Mouse (Mus musculus) hindlimb bud, embryonic 11.5 days (tissue): ENCODE data around the gene Ppp2r5a.
A peak's percentile ranks its signal among the peaks of the same experiment; 100 is the strongest.

Experiments used
- DNase-seq: peaks from one replicate; pipeline ENCODE4 v3.0.0-alpha.2; 2012; ENCODE audit warnings: low read depth, low spot score; ENCODE audit errors: extremely low spot score

Gene Ppp2r5a

DNA sequence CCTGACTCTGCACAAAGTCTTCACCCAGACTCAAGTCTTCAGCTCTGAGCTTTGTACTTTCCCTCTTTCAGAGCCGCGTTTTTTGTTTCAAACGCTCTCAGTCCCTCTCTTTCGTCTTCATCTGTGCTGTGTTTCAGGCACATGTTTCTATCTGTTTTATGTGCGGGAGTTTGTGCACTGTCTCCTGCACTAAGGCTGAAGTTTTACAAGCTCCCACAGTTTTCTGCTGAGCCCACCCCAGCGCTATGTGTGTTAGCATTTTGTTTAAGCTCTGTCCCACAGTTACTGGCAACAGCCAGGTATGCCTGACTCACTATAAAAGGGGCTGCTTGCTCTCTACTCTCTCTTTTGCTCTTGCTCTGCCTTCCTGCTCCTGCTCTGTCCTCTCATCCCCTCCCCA is 16.3 kb upstream of the Ppp2r5a start:
- DNase-seq = no peak

DNA sequence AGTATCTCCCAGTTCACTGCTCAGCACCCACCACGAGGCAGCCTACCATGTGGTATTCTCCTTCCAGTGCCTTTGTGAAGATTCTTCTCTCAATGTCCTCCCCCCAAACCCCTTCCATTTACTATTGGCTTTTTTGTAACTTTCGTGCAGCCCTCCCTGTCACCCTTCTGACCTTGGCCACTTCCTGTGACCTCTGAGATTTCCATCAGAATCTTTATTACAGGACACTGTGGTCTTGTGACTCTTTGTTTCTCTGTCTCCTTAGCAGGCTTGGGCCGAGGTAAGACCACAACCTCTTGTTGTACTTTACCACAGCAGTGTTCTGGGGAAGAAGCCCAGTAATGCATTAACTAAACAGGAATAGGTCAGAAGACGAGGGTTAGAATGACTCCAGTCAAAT is 15.9 kb upstream of the Ppp2r5a start:
- no peak for DNase-seq

DNA sequence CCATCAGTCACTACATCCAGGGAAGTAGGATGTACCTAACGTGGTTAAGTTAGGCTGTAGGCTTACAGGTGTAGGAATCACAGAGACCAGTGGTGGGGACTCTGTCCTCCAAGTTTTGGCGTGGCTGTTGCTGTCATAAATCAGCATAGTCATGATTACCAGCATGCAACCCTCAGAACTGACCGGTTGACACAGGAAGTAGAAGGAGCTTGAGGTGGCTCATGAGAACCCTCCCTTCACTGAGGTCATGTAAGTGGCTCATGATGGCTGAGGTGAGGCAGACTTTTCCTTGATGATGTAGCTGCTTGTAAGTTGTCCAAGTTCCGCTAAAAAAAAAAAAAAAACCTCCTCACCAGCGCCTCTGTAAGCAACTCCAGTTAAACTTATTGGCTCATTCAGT is 14.0 kb upstream of the Ppp2r5a start:
- no peak for DNase-seq

DNA sequence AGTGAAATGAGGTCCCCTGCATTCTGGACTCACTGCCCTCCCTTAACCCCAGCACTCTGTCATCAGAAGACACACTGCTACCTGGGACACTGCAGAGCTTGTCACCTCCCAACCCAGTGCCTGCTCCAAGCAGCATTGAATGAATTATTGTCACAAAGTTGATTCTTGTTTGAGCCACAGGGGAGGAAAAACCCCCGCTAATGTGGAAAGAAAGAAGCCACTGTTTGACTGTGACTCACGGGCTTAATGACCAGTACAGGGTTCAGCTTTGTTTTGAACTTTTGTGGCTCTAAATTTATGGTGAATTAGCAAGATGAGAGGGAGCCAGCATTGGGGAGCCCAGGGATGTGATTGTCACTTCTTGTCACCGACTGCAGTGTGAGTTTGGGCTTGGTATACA is 13.5 kb upstream of the Ppp2r5a start:
- no peak for DNase-seq

DNA sequence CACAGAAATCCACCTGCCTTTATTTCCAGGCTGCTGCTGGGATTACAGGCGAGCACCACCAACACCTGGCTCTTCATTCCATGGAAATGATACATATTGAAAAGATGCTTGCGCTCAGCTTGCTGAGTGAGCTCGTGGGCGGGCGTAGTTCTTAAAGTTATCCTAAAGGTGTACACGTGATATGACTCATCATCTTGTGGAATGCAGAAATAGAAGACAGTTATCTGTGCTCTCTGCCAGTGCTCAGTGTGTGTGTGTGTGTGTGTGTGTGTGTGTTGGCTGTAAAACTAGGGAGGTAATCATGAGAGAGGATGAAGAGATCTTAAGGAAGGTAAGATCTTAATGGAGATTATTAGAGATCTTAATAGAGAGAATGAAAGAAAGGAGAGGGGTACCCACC is 11.4 kb upstream of the Ppp2r5a start:
- no peak for DNase-seq

DNA sequence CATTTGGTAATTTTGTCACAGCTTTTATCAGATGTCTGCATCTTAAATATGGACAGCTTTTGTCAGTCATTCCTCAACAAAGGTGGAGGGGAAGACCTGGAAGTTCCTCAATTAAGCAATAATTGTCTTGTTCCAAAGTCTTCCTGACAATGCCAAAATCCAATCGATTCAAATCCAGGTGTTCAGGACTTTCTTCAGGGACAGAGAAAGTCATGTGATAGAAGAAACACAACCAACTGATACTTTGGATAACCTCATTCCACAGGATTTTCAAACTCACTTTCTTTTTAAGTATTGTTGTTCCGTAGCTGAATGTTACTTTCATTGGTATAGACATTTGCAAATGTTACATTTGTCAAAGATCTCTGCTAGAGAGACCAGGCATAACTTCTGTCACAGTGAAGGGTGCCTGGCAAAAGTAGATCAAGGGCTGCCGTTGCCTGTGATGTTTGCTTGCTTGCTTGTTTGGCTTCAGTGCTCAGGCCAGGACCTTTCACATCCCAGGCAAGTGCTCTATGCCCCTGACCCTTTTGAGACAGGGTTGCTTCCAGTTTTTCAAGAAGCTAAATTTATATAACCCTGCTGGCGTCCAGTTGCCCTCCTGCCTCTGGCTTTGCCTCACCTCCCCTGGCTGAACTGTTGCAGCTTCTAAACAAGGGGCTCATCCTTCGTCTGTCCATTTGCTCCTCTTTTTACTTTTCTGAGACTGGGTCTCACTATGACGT is 10.8 kb upstream of the Ppp2r5a start:
- no peak for DNase-seq

DNA sequence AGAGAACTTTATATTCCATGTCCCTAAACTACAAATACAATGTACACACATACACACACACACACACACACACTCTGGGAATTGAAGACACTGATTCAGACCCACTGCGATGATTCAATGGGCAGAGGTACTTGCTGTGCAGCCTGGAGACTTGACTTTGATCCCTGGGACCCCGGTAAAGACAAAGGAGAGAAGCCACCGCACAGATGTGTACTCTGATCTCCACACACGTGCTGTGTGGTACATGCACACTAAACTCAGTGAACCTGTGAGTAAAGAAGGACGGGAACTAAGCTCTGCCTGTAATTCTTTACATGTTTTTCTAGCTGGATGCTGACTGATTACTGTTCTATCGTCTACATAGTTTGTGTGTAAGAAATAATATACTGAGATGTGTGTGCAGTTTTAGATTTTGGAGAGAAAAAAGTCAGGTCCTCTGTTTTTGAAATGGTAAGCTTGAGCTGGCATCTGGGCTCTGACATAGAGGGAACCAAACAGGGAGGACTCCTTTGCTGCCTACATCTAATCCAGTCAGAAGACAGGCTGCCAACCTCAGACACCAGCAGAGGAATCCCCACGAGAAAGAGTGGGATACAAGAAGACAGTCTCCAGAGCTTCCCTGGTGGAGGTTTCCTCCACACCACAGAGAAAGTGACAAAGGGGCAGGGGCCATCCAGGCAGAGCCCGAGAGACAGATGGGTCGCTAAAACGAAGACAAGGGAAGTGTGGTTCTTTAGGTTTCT is 7.4 kb upstream of the Ppp2r5a start:
- no peak for DNase-seq

DNA sequence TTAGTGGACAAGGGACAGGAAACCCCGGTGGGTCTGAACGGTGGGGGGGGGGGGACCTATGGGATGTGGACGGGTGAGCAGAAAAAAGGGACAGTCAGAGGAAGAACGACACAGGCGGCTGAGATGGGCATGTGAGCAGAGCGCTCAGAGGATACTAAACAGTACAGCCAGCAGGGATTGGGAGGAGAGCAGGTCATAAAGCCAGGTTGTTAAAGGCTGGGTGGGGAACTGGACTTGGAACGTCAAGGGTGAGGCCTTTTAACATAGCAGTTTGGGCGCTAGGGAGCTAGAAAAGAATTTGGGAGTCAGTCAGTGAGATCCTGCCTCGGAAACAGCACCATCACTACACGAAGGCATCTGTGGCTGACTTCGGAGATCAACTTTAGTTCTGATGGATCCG is 4.2 kb upstream of the Ppp2r5a start:
- DNase-seq = no peak

DNA sequence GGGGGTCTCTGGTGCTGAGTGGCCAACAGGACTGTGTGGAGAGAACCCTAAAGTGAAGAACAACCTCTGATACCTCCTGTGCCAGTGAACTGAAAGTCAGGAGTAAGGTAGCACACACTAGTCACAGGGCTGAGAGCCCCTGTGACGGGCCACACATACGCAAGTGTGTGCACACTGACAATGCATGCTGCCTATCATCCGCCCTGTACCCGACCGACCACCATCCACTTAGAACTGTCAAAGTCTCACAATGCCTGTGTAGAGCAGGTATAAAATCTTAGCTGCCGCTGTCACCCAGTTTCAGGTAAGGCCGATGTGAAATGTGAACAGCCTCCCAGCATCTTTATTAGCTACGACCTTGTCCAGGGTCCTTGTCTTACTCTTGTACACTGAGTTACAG is 3.4 kb upstream of the Ppp2r5a start:
- no peak for DNase-seq

DNA sequence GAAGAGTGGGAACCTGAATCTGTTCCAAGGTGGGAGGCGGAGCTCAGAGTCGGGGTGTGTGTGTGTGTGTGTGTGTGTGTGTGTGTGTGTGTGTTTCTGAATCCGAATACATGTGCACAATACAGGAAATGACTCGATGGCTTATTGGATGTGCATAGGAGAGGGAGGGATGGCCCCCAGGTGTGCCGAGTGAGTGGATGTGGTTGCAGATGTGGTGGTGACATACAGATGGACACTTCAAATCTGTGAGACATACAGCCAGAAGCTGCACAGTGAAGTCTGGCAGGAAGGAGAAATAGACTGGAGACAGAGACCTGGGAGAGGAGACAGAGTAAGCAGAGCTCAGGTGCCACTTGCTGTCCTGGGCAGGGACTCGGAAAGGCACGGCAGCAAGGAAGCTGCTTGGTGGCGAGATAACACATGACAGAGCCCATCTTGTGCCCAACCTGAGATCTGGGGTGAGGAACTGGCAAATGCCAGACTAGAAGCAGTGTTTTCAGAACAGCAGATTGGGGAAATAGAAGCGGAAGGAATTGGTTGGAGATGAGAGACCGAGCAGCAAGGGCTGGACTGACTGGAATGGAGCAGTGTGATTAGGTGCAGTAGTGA is 1.8 kb upstream of the Ppp2r5a start:
- DNase-seq = no peak

DNA sequence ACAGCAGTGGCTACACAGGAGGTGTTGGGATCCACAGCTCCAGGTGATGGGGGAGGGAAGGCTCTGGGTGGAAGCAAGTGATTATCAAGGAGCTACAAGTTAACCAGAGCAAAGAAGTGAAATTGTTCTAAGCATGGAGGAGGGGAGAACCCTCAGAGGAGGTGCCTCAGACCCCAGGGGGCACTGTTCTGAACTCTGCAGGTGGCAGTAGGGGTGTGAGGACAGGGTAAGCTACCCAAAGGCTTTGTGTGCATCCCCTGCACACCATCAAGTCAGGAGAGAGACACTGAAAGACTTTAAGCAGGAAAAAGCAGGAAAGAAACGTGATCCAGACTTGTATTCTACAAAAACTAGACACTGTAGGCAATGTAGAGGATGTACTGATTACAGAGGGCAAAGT is 1.2 kb upstream of the Ppp2r5a start:
- DNase-seq = no peak

DNA sequence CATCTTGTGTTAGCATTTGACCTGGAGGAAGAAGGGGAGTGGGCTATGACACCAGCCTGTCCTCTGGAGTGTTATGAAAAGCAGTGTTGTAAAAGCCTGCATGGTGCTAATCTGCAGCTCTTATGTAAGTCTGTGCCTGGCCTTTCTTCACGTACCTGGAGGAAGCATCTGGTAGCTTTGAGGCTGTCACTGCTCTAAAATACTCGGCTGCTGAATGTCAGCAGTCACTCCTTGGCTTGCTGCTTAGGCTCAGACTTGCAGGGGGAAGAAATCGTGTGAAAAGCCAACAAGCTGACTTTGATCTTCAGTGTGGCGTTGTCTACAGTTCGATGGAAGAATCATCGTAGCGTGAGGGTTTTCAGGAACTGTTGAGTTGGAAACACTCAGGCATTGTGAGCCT is 566 bp downstream of the Ppp2r5a start:
- DNase-seq = no peak

DNA sequence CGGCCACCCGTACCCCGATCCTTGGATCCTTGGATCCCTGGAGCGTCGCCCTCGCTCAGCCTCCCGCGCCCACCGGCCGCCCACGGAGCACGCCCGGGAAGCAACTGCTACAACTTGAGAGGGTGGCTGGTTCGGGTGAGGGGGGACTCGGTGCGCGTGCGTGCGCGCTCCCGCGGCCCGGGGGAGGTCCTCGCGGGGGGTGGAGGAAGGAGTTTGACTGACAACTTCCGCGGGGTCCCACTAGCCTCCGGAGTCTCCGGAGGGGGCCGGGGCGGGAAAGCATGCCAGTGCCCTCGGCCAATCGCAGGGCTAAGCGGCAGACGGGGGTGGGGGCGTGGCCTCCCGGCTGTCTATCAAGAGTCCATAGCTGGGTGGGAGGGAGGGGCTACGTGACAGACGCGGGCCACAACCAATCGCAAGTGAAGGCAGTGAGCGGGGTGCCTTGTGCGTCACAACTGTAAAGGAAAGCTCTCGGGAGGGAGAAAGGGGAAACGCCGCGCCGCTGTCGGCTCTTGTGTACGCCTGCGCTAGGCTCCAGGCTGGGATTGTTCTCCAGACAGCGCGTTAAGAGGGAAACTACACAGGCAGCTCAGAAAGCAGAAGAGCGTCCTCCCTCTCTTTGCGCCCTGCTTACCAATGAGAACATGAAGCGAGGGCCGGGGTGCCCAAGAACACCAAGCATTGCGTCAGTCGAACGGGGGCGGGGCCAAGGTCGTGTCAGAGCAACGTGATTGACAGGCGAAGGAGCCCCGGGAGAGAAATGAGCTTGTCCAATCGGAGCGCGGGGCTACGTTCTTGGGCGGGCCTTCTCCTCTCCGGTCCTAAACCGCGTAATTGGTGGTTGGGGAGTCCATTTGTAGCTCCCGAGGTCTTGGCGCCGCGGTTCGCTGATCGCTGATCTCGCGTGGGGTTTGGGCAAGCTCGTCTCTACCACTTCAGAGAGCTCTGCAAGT is 5.9 kb downstream of the Ppp2r5a start:
- peak; percentile 96 for DNase-seq

DNA sequence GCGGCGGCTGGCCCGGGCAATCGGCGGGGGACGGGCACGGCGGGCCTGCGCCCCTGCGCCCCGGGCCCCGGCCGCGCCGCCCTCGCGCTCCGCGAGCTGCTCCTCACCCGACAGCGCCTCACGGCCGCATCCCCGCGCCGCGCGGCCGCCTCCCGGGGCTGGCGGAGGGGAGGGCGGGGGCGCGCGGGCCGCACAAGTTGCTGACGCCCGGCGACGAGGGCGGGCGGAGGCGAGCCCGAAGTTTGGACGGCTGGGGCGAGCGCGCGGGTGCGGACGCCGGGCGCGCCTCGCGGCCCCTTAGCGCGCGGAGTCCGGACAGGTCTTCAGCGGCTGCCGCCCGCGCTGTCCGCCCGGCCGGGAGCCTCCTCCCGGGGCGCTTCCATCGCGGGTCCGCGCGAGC is 6.6 kb downstream of the Ppp2r5a start:
- no peak for DNase-seq

DNA sequence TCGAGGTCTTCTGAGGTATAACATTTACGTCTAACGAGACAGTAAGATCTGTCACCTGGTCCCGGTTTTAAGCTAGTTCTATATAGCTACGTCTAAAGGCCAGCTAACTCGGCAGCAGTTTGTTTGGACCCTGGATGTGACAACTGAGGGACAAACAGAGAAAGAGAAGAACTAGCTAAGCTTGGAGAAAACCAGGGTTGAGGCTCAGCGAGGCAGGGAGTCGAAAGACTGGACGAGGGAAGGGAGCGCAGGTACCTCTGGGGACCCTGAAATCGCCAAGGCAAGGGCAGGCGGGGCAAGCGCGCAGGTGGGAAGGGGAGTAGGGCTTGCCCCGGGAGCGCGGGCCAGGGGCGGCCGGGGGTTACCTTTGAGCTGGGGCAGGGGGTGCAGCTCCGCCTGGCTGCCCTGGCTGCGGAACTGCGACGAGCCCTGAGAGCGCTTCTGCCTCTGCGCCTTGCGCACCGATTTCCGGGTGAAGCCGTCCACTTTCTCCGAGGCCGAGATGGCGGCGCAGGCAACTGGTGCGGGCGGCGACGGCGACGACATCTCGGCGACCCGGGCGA is 7.1 kb downstream of the Ppp2r5a start:
- DNase-seq = no peak

DNA sequence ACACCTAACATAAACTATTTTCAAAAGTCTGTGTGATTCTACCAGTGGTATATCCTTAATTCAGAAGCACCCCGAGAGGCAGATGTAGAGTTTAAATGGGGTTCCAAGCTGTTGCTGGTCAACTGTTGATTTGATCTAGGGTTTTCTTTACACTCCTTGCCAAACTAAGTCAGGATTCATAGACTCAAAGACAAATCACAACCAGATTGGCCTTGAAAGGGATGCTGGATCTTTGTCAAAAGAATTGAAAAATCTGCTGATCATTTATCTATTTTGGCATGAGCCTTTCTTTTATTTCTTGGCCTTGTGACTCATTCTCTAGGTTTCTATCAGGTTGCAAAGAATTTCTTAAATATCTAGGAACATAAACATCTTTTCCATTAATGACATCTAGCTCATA is 7.9 kb downstream of the Ppp2r5a start:
- no peak for DNase-seq

DNA sequence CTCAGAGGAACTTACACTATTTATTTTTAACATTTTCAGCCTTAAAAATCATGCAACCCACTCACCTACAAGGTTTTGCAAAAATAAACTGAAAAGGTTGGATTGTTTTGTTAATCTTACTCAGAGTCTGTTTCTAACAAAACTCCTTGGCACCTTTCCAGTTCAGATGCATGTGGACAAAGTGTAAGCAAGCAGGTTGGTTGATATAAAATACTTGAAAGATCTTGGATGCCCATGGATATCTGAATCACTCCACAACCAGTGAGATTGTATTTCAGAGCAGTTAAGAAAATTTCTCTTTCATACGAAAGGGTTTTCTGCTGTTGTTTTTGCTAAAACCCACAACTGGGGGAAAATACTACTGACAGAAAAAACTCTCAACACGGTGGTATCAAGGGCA is 8.9 kb downstream of the Ppp2r5a start:
- DNase-seq = no peak

DNA sequence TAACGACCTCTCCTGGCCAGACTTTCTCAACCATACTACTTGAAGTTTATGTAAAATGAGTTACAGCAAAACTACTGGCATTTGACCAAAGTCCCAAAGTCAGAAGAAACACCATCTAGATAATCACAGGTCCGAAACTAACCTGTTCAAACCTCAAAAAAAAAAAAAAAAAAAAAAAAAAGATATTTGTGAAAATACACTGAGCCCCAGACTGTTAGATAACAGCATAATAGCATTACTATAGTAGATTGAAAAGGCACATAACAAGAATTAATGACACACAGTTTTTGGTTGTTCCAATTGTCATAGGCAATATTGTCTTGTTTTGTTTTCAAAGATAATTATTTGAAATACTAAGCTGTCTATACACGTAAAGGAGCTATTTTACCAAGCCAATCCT is 9.5 kb downstream of the Ppp2r5a start:
- DNase-seq = no peak

DNA sequence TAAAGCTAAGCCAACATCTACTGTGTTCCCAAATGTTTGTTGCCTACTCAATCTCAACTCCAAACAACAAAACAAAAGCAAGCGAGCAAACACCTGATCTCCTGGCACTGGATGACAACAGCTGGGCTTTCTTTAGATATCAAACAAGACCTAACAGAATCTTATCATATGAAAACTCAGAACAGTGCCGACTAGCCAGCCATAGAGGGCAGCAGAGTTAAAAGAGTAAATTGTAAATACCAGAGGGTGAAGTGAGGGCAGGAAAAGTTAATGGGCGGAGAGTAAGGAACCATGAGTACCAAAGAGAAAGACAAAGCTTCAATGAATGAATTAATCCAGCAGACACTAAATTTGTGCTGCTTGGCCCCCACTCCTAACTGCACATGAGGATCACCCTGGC is 11.8 kb downstream of the Ppp2r5a start:
- no peak for DNase-seq

DNA sequence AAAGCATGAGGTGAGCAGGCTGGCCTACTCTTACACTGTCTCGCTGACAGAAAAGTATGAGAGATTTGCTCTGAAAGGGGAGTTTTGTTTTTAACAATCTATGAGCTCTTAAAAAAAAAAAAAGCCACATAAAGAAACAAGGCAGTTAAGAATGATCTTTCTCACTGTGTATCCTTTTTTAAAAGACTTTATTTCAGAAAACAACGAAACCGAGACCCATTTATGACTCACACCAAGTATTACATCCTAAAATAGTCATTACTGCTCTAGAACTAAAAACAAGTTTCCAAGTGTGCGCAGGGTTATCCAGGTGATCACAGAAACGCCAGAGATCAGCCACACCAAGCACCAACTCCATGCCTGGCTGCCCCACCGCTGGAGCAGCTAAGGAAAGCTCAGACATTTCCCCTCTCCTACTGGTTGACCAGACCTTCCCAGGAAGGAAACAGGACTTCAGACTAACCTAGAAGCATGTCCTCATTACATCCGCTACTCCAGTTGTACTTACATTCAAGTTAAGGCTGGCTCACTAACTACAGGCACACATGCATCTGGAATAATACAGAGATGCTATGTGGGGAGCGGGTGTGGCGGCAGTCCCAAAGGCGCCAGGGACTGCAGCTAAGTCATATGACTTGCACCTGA is 18.2 kb downstream of the Ppp2r5a start:
- no peak for DNase-seq
